Mouse (Mus musculus) kidney, adult 2 months (tissue): ENCODE measurements at regions not wholly inside any gene's neighbourhood (a gene's known extent, or its start where the extent isn't known, plus 50 kb on each side); places are given as distances from the start of the nearest gene placed in this dataset.

Experiments used
- DNase-seq: peaks from one replicate; pipeline ENCODE4 v3.0.0; 2021
- H3K27ac ChIP-seq: fragments of 200-500 bp; 2 replicates; pipeline ENCODE4 v1.5.1; 2012; ENCODE audit warnings: low read depth, low read length, control low read depth, inconsistent platforms; ENCODE audit not compliant: insufficient read depth
- H3K27me3 ChIP-seq: fragments of 200-500 bp; replicated peaks from 2 replicates; pipeline ENCODE4 v1.6.1; 2012; ENCODE audit warnings: mild to moderate bottlenecking, moderate library complexity, low read length, inconsistent platforms; ENCODE audit not compliant: control insufficient read depth, insufficient read depth
- H3K36me3 ChIP-seq: fragments of 200-500 bp; 2 replicates; pipeline ENCODE4 v1.6.1; 2012; ENCODE audit warnings: mild to moderate bottlenecking, moderate library complexity, low read length, inconsistent platforms; ENCODE audit not compliant: control insufficient read depth, insufficient read depth
- H3K4me1 ChIP-seq: fragments of 200-500 bp; 2 replicates; pipeline ENCODE4 v1.6.1; 2011; ENCODE audit warnings: low read length; ENCODE audit not compliant: control insufficient read depth, insufficient read depth
- H3K4me3 ChIP-seq: fragments of 200-500 bp; 2 replicates; pipeline ENCODE4 v1.5.1; 2011; ENCODE audit warnings: mild to moderate bottlenecking, low read depth, low read length, control low read depth; ENCODE audit not compliant: insufficient read depth
- CTCF ChIP-seq: fragments of 200-500 bp; conservative IDR thresholded peaks from 2 replicates; pipeline ENCODE4 v1.5.1; 2011; ENCODE audit warnings: low read depth, mild to moderate bottlenecking, control low read depth, low read length, moderate library complexity, mixed read lengths; ENCODE audit not compliant: insufficient read depth, insufficient read length
- POLR2A ChIP-seq: fragments of 200-500 bp; IDR thresholded peaks from one replicate; pipeline ENCODE4 v1.6.1; 2011; ENCODE audit warnings: low read depth, low read length, control low read depth
- WGBS: fragments of 180-500 bp; shearing (Covaris S2); methylation state at CpG from one replicate; pipeline ENCODE4 v1.1.7; 2018; 5-methylcytosine and 5-hydroxymethylcytosine counted together

DNA sequence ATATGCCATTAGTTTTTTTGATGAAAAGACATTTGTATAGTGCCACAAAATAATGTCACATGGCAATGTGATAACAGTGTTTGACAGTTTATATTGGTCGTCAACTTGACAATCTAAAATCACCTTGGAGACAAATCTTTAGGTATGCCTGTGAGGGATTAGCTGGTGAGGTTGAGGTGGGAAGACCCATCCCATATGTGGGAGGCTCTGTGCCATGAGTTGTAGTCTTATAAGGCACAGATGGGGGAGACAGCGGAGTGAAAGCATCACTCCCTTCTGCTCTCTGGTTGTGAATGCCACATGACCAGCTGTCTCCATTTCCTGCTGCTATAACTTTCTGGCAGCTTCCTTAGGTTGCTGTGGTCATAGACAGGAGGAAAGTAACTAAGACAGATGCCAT lies 242.4 kb upstream of the Ccdc54 start:
- Histone ChIP-seq H3K27ac (no peak overlapping the region), H3K4me1 (no peaks in the 10 kb centered on the region), H3K36me3 (no peaks in the 10 kb centered on the region), H3K27me3 (no peaks in the 10 kb centered on the region), H3K4me3 (no peak overlapping the region)
- WGBS = 86% methylated on average over 2 of the region's 2 CpGs
- no peak for DNase-seq
- no peak for TF ChIP-seq CTCF
- no peak for TF ChIP-seq POLR2A

DNA sequence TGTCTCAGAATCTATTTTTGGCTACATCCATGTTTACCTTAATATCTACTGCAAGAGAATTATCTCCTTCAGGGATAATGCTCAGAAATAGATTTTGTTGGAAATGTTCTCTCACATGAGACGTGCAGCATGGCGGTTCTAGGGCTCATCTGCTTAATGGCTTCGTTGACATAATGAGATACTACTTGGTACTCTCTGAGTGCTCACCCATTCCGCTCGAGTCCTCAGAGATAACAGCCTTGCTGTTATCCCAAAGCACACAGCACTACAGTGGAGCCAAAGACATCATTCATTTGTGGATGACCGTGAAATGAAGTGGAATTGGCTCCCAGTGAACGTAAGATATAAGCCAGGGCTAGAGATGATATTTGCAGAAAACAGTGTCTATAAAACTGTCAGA lies 231.4 kb upstream of the Ccdc54 start:
- no peak overlapping the region for H3K4me3 ChIP-seq
- TF ChIP-seq POLR2A = no peak
- no peak for TF ChIP-seq CTCF
- H3K36me3 ChIP-seq = no peaks in the 10 kb centered on the region
- 53% methylated on average over 7 of the region's 7 CpGs for WGBS
- H3K27me3 ChIP-seq = no peaks in the 10 kb centered on the region
- no peak for DNase-seq
- no peaks in the 10 kb centered on the region for H3K4me1 ChIP-seq
- no peak overlapping the region for H3K27ac ChIP-seq

DNA sequence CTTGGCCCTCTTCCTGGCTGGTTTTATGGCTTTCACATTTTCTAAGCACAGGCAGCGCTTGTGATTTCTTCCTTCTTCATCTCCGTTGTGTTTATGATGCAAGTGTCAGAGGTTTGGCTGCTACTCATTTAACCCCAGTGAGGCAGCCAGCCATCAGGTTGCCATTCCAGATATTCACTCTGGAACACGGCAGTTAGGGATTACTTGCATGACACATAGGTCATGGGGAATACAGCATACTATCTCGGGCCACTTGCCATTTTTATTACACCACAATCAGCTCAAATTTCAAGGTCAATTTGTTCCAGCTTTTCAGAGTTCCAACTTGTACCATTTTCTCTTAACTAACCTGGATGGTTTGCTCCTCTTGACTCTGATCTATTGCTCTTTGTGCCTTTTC lies 223.7 kb upstream of the Ccdc54 start:
- no peaks in the 10 kb centered on the region for H3K27me3 ChIP-seq
- H3K36me3 ChIP-seq = no peaks in the 10 kb centered on the region
- TF ChIP-seq POLR2A (no peak), CTCF (no peak)
- H3K4me3 ChIP-seq = no peak overlapping the region
- DNase-seq = peak; percentile 6
- no peaks in the 10 kb centered on the region for H3K4me1 ChIP-seq
- H3K27ac ChIP-seq = no peak overlapping the region
- WGBS = 27% methylated on average over 4 of the region's 4 CpGs

DNA sequence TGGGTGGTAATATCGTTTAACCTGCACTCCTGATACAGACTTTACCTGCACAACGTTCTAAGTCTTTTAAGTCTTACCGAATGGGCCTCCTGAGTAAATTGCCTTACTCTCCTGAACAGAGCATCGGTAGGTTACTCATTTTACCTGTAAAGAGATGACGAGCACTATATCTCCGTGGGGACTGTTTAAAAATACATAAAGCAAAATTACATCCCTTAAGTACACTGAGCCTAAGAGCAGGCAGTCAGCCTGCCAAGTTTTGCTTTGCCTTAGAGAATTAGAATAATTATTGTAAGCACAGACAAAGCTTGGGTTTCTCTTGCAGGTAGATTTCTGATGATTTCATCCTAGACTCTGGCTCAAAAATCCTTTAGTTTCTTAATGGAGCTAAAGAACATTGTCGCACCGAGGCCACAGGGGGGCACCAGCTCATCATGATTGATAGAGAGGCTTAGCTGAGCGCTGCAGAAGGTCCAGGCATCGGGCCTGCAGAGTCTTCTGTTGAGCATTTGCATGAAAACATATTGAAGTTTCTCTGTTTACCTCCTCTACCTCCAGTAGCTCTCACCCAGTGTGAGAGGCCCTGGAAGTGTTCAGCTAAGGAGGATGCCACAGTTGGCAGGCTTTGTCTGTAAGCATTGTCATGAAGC lies 208.3 kb upstream of the Ccdc54 start:
- Histone ChIP-seq H3K27me3 (no peaks in the 10 kb centered on the region), H3K27ac (no peak overlapping the region), H3K4me3 (no peak overlapping the region), H3K36me3 (no peaks in the 10 kb centered on the region), H3K4me1 (no peaks in the 10 kb centered on the region)
- peak; percentile 37 for DNase-seq
- TF ChIP-seq CTCF = peak; percentile 57
- TF ChIP-seq POLR2A = no peak
- 46% methylated on average over 10 of the region's 10 CpGs for WGBS

DNA sequence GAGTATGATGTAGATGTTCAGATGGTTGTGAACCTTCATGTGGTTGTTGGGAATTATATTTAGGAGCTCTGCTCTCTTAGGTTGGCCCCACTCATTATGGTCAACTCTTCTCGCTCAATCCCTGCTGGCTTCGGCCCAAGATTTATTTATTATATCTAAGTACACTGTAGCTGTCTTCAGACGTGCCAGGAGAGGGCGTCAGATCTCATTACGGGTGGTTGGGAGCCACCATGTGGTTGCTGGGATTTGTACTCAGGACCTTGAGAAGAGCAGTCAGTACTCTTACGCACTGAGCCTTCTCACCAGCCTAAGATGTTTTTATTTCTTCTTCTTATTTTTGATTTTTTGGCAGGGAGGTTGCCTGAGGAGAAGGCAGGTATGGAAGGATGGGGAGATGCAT lies 207.1 kb upstream of the Ccdc54 start:
- H3K4me1 ChIP-seq = no peaks in the 10 kb centered on the region
- H3K36me3 ChIP-seq = no peaks in the 10 kb centered on the region
- H3K4me3 ChIP-seq = no peak overlapping the region
- TF ChIP-seq CTCF (no peak), POLR2A (no peak)
- 79% methylated on average over 6 of the region's 6 CpGs for WGBS
- no peak overlapping the region for H3K27ac ChIP-seq
- DNase-seq = no peak
- H3K27me3 ChIP-seq = no peaks in the 10 kb centered on the region

DNA sequence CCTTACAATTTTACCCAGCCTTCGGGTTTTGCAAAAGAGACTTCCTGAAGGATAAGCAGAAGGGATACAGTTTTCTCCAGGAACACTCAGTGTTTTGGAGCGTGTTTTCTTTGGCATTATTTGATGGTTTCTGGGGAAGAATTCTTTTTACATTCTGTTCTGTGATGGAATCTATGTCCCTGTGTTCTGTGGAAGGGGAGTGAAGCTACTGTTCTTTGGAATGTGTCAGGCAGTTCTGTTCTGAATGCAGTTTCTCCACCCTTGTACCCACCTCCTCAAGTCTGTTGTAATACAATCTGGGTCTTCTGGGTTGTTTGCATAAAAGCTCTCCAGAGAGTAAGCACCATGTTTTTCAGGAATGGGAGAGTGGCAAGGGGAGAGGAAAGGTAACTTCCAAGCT lies 202.0 kb upstream of the Ccdc54 start:
- TF ChIP-seq POLR2A (no peak), CTCF (no peak)
- Histone ChIP-seq H3K36me3 (no peaks in the 10 kb centered on the region), H3K27ac (0 out of 2 replicates have a peak overlapping the region, but pooled peaks have one; percentile 16), H3K4me1 (no peaks in the 10 kb centered on the region), H3K4me3 (no peak overlapping the region), H3K27me3 (no peaks in the 10 kb centered on the region)
- WGBS = 65% methylated on average over 2 of the region's 2 CpGs
- no peak for DNase-seq

DNA sequence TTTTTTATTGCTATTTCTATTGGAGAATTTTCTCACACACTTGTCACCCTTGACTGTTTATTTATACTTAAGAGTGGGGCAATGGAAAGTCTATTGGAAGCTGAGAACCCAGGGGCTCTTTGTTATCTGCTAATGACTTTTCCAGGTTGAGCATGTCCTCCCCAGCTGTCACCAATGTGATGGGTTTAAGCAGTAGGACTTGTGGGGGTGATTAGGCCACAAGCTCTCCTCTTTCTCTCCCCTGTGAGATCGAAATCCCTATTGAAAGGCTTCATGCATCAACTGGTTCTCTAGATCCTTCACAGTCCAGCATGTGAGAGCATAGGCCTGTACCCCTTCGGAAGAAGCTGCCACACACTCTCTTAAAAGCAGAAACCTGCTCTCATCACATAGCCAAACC lies 201.6 kb upstream of the Ccdc54 start:
- no peak for TF ChIP-seq POLR2A
- no peak for TF ChIP-seq CTCF
- DNase-seq = no peak
- Histone ChIP-seq H3K27ac (no peak overlapping the region), H3K36me3 (no peaks in the 10 kb centered on the region), H3K27me3 (no peaks in the 10 kb centered on the region), H3K4me1 (no peaks in the 10 kb centered on the region), H3K4me3 (no peak overlapping the region)
- 50% methylated on average over 2 of the region's 2 CpGs for WGBS

DNA sequence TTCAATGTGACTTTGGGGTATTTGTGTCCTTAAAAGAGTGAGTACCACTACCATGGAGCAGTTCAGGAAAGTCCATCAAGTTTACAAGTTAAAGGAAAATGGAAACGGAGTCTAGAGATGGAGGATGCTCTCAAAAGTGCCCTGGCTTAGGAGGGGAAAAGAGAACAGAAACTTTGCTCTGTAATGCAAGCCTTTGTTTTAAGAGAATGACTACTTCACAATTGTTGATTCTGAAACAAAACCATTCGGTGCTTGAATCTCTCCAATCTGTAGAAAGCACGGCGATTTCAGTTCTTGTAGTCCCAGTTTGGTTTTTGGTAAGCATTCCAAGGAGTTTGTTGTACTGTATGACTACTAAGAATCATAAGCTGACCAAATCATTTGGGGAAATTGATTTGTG lies 197.7 kb upstream of the Ccdc54 start:
- no peaks in the 10 kb centered on the region for H3K36me3 ChIP-seq
- H3K4me1 ChIP-seq = no peaks in the 10 kb centered on the region
- H3K27me3 ChIP-seq = no peaks in the 10 kb centered on the region
- H3K27ac ChIP-seq = no peak overlapping the region
- DNase-seq = no peak
- 93% methylated on average over 4 of the region's 4 CpGs for WGBS
- H3K4me3 ChIP-seq = no peak overlapping the region
- TF ChIP-seq POLR2A (no peak), CTCF (no peak)
